Mouse (Mus musculus) A20 (cell line): ENCODE data around the gene Icam4.
"Not testable (repeated sequence)": the region's sequence is repeated elsewhere in the genome, so short reads cannot be mapped to it uniquely, and the experiment has no call there.

Source experiments
- DNase-seq: peaks from one replicate; pipeline ENCODE4 v3.0.0-alpha.2; 2011; ENCODE audit warnings: low read depth, low spot score

Icam4 gene

GRCm38 (mm10) chr9:21029291-21030054, at the start of gene Icam4:
Gene Icam4 (plus strand): TSS chr9:21029373.
- peak; percentile 67 for DNase-seq

DNA sequence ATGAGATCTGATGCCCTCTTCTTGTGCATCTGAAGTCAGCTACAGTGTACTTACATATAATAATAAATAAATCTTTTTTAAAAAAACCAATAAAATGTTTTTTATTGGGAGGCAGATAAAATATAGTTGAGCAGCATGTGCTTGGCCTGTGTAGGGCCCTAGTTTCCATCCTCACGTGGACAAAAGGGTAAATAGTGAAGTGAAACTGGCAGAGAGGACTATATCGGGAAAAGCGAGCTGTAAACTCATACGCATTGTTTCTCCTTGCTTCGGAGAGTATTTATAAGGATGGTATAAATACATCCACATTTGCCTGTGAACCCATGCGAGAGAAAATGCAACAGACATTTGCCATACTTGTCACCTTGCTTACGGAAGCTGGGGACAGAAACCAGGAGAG, 49.4 kb upstream of the Icam4 start:
- DNase-seq = peak; percentile 89

GRCm38 (mm10) chr9:20982171-20982570, 47.0 kb upstream of the Icam4 start:
- peak; percentile 62 for DNase-seq

DNA sequence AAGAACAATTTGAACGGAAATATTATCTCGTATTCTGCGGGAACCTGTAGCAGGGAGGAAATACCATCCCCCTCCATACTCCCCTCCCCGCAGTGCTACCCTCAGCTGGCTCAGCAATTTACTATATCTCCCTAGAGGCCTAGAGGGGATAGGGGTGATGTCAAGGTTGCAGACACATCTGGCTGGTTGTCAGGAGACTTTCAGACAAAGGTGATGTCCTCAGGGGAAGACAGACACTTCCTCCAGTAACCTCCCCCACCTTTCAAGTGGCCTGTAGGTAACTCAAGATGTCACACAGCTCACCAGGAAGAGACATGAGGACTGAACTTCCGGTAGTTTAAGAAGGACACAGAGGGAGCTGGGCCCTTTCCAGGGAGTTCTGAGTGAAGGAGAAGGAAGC, 46.0 kb upstream of the Icam4 start:
- peak; percentile 84 for DNase-seq

GRCm38 (mm10) chr9:20986952-20987686, 42.1 kb upstream of the Icam4 start:
- DNase-seq = peak; percentile 67

DNA sequence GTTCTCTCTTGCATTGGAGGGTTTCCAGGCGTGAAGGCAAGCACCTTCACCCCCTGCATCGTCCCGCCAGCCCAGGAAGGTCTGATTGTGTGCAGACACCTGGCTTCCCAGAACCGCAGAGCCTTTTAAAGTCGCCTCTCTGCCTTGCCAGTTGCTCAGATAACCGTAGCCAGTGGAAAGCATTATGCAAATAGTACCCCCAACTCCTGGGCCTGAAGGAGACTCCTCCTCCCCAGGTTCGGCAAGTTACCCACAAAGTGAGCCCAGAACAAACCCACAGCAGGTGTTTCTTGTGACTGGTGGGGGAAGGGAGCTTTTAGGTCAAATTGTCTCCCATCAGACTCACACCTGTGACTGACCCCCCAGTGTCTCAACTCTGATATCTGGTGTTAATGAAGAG, 41.2 kb upstream of the Icam4 start:
- DNase-seq = peak; percentile 90

DNA sequence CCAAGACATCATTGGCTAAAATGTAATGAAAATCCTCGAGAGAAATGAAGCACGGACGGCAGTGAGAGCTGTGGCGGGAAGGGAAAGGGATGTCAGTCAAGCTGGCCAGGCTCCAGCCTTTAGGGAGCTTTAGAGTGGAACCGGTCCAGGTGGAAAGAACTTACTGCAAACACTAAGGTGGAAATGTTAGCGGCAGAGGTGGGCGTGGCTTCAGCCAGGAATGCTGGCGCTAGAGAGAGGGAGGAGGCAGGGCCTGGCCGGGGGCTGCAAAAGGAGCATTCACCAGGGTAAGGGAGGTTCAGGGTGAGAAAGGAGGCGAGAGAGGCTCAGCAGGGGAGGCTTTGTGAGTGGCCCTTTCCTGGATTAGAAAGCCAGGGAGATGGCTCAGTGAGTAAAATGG, 38.3 kb upstream of the Icam4 start:
- DNase-seq = peak; percentile 3

DNA sequence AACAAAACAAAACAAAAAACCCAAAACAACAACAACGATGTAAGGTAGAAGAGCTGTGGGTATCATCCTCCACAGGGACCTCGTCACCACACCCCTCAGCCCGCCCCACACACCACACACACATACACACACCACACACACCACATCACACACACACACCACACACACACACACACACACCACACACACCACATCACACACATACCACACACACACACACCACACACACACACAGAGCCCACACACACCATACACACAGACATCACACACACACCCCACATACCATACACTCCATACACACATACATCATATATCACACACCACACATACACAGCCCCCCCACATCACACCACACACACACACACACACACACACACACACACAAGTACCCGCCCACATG, 37.6 kb upstream of the Icam4 start:
- DNase-seq = no peak

DNA sequence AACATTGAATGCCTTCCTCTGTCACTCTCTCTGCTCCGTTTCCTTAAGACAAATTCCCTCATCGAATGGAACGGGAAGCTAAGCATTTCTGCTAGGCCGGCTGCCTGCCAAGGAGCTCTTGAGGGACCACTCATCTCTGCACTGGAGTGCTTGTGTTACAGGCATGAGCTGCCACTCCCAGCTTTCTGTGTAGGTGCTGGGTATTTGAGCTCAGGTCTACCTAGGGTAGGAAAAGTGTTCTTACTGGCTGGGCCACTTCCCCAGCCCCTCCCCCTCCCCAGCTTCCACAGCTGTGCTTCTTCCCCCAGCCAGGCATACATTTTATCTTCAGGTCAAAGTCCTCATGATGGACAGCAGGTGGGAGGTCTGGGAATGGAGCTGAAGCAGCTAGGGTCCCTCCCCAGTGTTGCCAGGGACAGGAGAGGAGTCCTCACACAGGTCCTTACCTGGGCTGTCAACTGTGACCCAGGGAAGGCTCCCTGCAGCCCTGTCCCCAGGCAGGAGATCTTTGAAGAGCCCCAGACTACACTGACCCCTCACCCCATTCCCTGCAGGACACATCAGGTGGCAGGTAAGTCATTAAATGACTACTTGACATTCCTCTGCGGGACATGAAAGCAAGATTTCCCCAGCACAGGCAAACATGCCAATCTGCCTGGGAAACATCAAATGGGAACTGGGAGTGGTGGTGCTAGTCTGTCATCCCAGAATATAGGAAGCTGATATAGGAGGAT, 35.8 kb upstream of the Icam4 start:
- peak; percentile 41 for DNase-seq

- peak; percentile 69 for DNase-seq
Measured at GRCm38 (mm10) chr9:20995069-20995468, 34.1 kb upstream of the Icam4 start.

- peak; percentile 44 for DNase-seq
Measured at GRCm38 (mm10) chr9:20997065-20997464, 32.1 kb upstream of the Icam4 start.

DNA sequence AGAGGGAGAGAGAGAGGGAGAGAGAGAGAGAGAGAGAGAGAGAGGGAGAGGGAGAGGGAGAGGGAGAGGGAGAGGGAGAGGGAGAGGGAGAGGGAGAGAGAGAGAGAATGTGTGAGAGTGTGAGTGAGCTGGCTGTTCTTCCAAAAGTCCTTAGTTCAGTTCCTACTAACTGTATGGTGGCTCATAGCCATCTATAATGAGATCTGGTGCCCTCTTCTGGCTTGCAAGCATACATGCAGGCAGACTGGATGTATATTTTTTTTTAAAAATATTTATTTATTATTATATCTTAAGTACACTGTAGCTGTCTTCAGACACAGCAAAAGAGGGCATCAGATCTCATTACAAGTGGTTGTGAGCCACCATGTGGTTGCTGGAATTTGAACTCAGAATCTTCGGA, 30.8 kb upstream of the Icam4 start:
- DNase-seq = peak; percentile 42

DNA sequence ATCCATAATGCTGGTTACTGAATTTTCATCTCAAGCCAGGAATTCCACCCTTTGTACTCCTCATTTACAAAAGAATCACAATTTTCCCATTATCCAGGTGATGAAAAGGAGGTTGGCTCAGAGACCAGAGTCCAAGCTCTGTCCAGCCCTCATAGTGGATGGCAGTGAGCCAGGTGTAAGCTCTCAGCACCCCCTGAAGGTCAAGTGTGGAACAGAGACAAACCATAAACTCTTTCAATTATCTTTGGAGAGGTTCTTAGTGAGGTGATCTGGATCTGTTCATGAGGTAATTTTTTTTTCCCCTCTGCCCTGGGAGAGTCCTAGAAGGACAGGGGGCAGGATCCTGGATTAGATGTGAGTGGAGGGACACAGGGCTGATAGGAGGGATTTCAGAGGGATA, 28.4 kb upstream of the Icam4 start:
- peak; percentile 39 for DNase-seq

DNA sequence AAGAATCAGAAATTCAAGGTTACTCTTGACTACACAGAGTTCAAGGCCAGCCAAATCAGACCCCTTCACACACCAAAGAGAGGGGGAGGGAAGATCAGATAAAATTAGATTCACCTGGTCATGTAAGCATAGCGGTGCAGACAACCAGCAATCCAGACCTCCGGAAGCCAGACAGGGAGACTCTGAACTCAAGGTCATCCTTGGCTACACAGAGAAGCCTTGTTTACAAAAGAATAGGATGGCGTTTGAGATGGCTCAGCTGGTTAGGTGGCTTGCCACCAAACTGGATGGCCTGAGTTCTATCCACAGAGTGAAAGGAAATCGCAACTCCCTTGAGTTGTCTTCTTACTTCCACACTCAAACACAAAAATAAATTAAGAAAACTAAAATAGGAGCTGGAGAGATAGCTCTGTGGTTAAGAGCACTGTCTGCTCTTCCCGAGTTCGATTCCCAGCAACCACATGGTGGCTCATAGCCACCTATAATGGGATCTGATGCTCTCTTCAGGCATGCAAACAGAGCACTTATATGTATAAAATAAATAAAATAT, 27.4 kb upstream of the Icam4 start:
- no peak for DNase-seq

GRCm38 (mm10) chr9:21002270-21002626, 26.9 kb upstream of the Icam4 start:
- no peak for DNase-seq

- DNase-seq = peak; percentile 84
Measured at GRCm38 (mm10) chr9:21002627-21003551, 26.3 kb upstream of the Icam4 start, which contains the start of gene Mrpl4. Gene Mrpl4 (plus strand): TSS chr9:21002738.

GRCm38 (mm10) chr9:21007313-21007952, 21.7 kb upstream of the Icam4 start:
- no peak for DNase-seq

DNA sequence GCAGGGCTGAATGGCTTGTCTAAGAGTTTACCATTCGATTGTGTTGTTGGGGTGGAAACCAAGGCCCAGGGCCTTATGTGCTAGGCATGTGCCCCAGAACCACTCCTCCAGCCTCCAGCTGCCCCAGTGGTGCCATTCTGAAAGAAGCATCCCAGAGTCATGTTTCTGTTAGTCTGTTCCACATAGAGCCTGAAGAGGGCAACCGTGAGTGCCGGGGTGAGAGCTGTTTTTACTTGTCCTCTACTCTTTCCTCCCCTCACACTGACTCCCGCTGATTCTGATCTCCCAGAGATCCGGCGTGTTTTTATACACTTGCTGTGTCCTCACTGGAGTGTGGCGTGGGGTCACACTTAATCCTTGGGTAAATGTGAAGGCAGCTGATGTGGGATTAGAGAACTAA, 21.2 kb upstream of the Icam4 start:
- DNase-seq = peak; percentile 11

- DNase-seq = no peak
Measured at GRCm38 (mm10) chr9:21010362-21010761, 18.8 kb upstream of the Icam4 start.

GRCm38 (mm10) chr9:21010939-21011541, 18.1 kb upstream of the Icam4 start:
- not testable (repeated sequence) for DNase-seq
